Mouse (Mus musculus) myocyte (in vitro differentiated cells): ENCODE results near the gene Slc25a29.

Experiments used
- CEBPB ChIP-seq: IDR thresholded peaks from 2 replicates; pipeline ENCODE4 v1.6.1; 2011; ENCODE audit warnings: mild to moderate bottlenecking, moderate library complexity; ENCODE audit not compliant: poor library complexity, insufficient read depth, severe bottlenecking
- E2F4 ChIP-seq: IDR thresholded peaks from one replicate; pipeline ENCODE4 v1.6.1; 2011; ENCODE audit warnings: mild to moderate bottlenecking, control low read depth, moderate library complexity; ENCODE audit not compliant: insufficient read depth
- MAX ChIP-seq: IDR thresholded peaks from one replicate; pipeline ENCODE4 v1.6.1; 2011; ENCODE audit warnings: low read depth, mild to moderate bottlenecking, control low read depth
- MYOD1 ChIP-seq, 3 experiments: IDR thresholded peaks; one replicate each; pipeline ENCODE4 v1.6.1; 2011; ENCODE audit warnings: control low read depth in 2 of 3, low read depth in 2 of 3, mild to moderate bottlenecking in 2 of 3, moderate library complexity in 1 of 3; ENCODE audit not compliant: insufficient read length in 2 of 3, control insufficient read depth in 1 of 3
- POLR2A ChIP-seq: IDR thresholded peaks from one replicate; pipeline ENCODE4 v1.6.1; 2011; ENCODE audit warnings: low read depth, mild to moderate bottlenecking, control low read depth, moderate library complexity; ENCODE audit not compliant: insufficient read length
- POLR2AphosphoS2 ChIP-seq: IDR thresholded peaks from one replicate; pipeline ENCODE4 v1.6.1; 2011; ENCODE audit warnings: low read depth, control low read depth; ENCODE audit not compliant: insufficient read length
- REST ChIP-seq: IDR thresholded peaks from one replicate; pipeline ENCODE4 v1.6.1; 2011; ENCODE audit warnings: mild to moderate bottlenecking, control low read depth, moderate library complexity; ENCODE audit not compliant: insufficient read depth, insufficient read length
- TCF12 ChIP-seq: IDR thresholded peaks from one replicate; pipeline ENCODE4 v1.6.1; 2011; ENCODE audit warnings: mild to moderate bottlenecking, control low read depth; ENCODE audit not compliant: poor library complexity, insufficient read depth, severe bottlenecking
- USF1 ChIP-seq: IDR thresholded peaks from one replicate; pipeline ENCODE4 v1.6.1; 2011; ENCODE audit warnings: low read depth, mild to moderate bottlenecking, control low read depth, moderate library complexity

DNA sequence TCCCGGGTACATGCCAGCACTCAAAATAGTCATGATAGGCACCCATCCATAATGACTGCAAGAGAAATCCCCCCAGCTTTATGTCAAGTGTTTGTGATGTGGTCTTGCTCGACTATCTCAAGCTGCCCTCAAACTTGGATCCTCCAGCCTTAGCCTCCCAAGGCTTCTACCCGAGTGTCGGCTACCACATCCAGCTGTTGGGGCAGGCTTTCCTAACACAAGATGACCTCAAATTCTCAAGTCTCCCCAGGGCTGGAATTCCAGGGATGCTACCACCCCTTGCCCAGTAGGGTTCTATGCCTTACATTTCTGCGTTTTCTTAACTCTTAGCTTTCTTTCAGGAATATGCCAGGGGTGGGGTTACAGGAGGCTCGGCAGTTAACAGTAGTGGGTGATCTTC, 5.3 kb downstream of the Slc25a29 start:
- TF ChIP-seq POLR2A (no peak), USF1 (no peak), MYOD1 (IDR thresholded peaks at IDR 0.05; ENCODE audit: control insufficient read depth in 1 of 3, insufficient read length in 2 of 3, low read depth in 2 of 3) (no peak), POLR2AphosphoS2 (no peak), REST (no peak), MAX (no peak), E2F4 (no peak), CEBPB (no peak), TCF12 (no peak)
